Comparison of ENCODE assay signal across 13 mouse cellular contexts in genomic region chr13:110158588-110159519, GRCm38 (mm10).
DNase-seq lines count a peak whose midpoint lies in the region; ATAC-seq and TF ChIP-seq lines count a peak whose summit lies in the region.
"Had no signal": no experiment of that assay in that cellular context is flagged by ENCODE, and none has a peak within 500 bp of the region (broad histone marks: within the 10 kb centered on the region; RNA-seq: fewer than 3 reads in every experiment).

No protein-coding gene starts in this region.

- WGBS in forebrain, embryonic 10.5 days = 79% methylated on average over 7 of the region's 7 CpGs
- WGBS in forebrain, postnatal 0 days = 24% methylated on average over 7 of the region's 7 CpGs
- WGBS in lung, adult 2 months = 65% methylated on average over 7 of the region's 7 CpGs
- WGBS in midbrain, embryonic 16.5 days = 32% methylated on average over 7 of the region's 7 CpGs
- 70% methylated on average over 7 of the region's 7 CpGs for WGBS in liver, postnatal 0 days (ENCODE audit: insufficient replicate concordance)

- peaks cover 21% of the 10 kb centered on the region for H3K4me1 ChIP-seq in forebrain, embryonic 10.5 days
- no peaks in the 10 kb centered on the region for H3K4me1 ChIP-seq in forebrain, postnatal 0 days (ENCODE audit: insufficient read depth)
- no peaks in the 10 kb centered on the region for H3K4me1 ChIP-seq in lung, adult 2 months (ENCODE audit: control insufficient read depth, insufficient read depth, low read length)
- H3K4me1 ChIP-seq in midbrain, embryonic 16.5 days (ENCODE audit: control insufficient read depth, insufficient read depth, low read length) = peaks cover 12% of the 10 kb centered on the region
- H3K4me1 ChIP-seq in liver, postnatal 0 days (ENCODE audit: insufficient read depth) = no peaks in the 10 kb centered on the region
- H3K4me1 ChIP-seq: embryonic facial prominence, embryonic 13.5 days; limb, embryonic 15.5 days had no signal

- no peaks in the 10 kb centered on the region for H3K9me3 ChIP-seq in forebrain, embryonic 10.5 days
- H3K9me3 ChIP-seq in forebrain, postnatal 0 days (ENCODE audit: low read length) = no peaks in the 10 kb centered on the region
- H3K9me3 ChIP-seq in midbrain, embryonic 16.5 days (replicated peaks; ENCODE audit: control insufficient read depth, low read length, poor library complexity, severe bottlenecking) = no peaks in the 10 kb centered on the region
- H3K9me3 ChIP-seq in liver, postnatal 0 days (ENCODE audit: low read length) = no peaks in the 10 kb centered on the region
- H3K9me3 ChIP-seq: embryonic facial prominence, embryonic 13.5 days; limb, embryonic 15.5 days had no signal

- H3K4me2 ChIP-seq in forebrain, postnatal 0 days (ENCODE audit: low read depth) = no peak overlapping the region
- no peak overlapping the region for H3K4me2 ChIP-seq in midbrain, embryonic 16.5 days (ENCODE audit: low read length)
- no peak overlapping the region for H3K4me2 ChIP-seq in liver, postnatal 0 days (ENCODE audit: low read depth, low read length)
- H3K4me2 ChIP-seq: embryonic facial prominence, embryonic 13.5 days; limb, embryonic 15.5 days had no signal

- ATAC-seq in forebrain, postnatal 0 days = no peak
- peak; percentile 34; the same call in 1 of the 2 replicates for ATAC-seq in midbrain, embryonic 16.5 days
- no peak for ATAC-seq in liver, postnatal 0 days

- no peaks in the 10 kb centered on the region for H3K36me3 ChIP-seq in forebrain, embryonic 10.5 days (replicated peaks)
- no peaks in the 10 kb centered on the region for H3K36me3 ChIP-seq in forebrain, postnatal 0 days (ENCODE audit: insufficient read depth)
- H3K36me3 ChIP-seq in midbrain, embryonic 16.5 days (ENCODE audit: control insufficient read depth, insufficient read depth, low read length) = no peaks in the 10 kb centered on the region
- no peaks in the 10 kb centered on the region for H3K36me3 ChIP-seq in liver, postnatal 0 days (replicated peaks; ENCODE audit: insufficient read depth, low read length)
- H3K36me3 ChIP-seq: embryonic facial prominence, embryonic 13.5 days; limb, embryonic 15.5 days had no signal

- no peak for TF ChIP-seq CTCF in forebrain, postnatal 0 days (IDR thresholded peaks at IDR 0.05; ENCODE audit: low read depth)
- TF ChIP-seq CTCF in lung, adult 2 months (IDR thresholded peaks at IDR 0.05; ENCODE audit: insufficient read depth, low read length) = no peak
- no peak for TF ChIP-seq CTCF in liver, postnatal 0 days (IDR thresholded peaks at IDR 0.05; ENCODE audit: low read depth)

- no peak for TF ChIP-seq EP300 in liver, postnatal 0 days (IDR thresholded peaks at IDR 0.05; ENCODE audit: low read depth)

- H3K9ac ChIP-seq in forebrain, postnatal 0 days = no peak overlapping the region
- H3K9ac ChIP-seq in midbrain, embryonic 16.5 days (ENCODE audit: low read depth, low read length) = no peak overlapping the region; the same call in 1 of the 2 replicates
- H3K9ac ChIP-seq in liver, postnatal 0 days (replicated peaks) = no peak overlapping the region
- H3K9ac ChIP-seq: embryonic facial prominence, embryonic 13.5 days; limb, embryonic 15.5 days had no signal

- peak overlapping the region; percentile 16; the same call in 1 of the 2 replicates for H3K27ac ChIP-seq in forebrain, embryonic 10.5 days
- H3K27ac ChIP-seq in forebrain, postnatal 0 days (ENCODE audit: low read depth, low read length) = no peak overlapping the region
- H3K27ac ChIP-seq in midbrain, embryonic 16.5 days (ENCODE audit: low read length) = peak overlapping the region; percentile 86
- no peak overlapping the region for H3K27ac ChIP-seq in liver, postnatal 0 days (ENCODE audit: low read depth)
- H3K27ac ChIP-seq: embryonic facial prominence, embryonic 13.5 days; kidney, postnatal 0 days; limb, embryonic 15.5 days had no signal

- no peak for TF ChIP-seq POLR2A in lung, adult 2 months (IDR thresholded peaks at IDR 0.05; ENCODE audit: borderline replicate concordance, extremely low read depth, low read depth, low read length)

- no peak for DNase-seq in forebrain, embryonic 10.5 days (ENCODE audit: extremely low spot score, low spot score)
- DNase-seq in forebrain, postnatal 0 days = no peak
- DNase-seq in lung, postnatal 10 days = peak; percentile 69
- no peak for DNase-seq in lung, adult 2 months
- DNase-seq in kidney, postnatal 14 days = peak; percentile 52
- DNase-seq in cerebellum, adult 8-10 months = no peak
- no peak for DNase-seq in liver, postnatal 0 days
- DNase-seq: adrenal gland, adult 8-10 months; cerebellum, postnatal 36 days had no signal

- no peaks in the 10 kb centered on the region for H3K27me3 ChIP-seq in forebrain, embryonic 10.5 days (ENCODE audit: poor library complexity, severe bottlenecking)
- H3K27me3 ChIP-seq in forebrain, postnatal 0 days (ENCODE audit: insufficient read depth, low read length) = no peaks in the 10 kb centered on the region
- H3K27me3 ChIP-seq in midbrain, embryonic 16.5 days (ENCODE audit: control insufficient read depth, insufficient read depth, low read depth, low read length) = no peaks in the 10 kb centered on the region
- H3K27me3 ChIP-seq in liver, postnatal 0 days (ENCODE audit: insufficient read depth, low read length) = no peaks in the 10 kb centered on the region
- H3K27me3 ChIP-seq: limb, embryonic 15.5 days had no signal

- H3K4me3 ChIP-seq in forebrain, embryonic 10.5 days = no peak overlapping the region
- no peak overlapping the region for H3K4me3 ChIP-seq in forebrain, postnatal 0 days (ENCODE audit: low read depth, low read length)
- no peak overlapping the region for H3K4me3 ChIP-seq in lung, adult 2 months (replicated peaks; ENCODE audit: extremely low read depth, low read depth, low read length)
- no peak overlapping the region for H3K4me3 ChIP-seq in midbrain, embryonic 16.5 days (ENCODE audit: low read depth, low read length)
- no peak overlapping the region for H3K4me3 ChIP-seq in liver, postnatal 0 days (ENCODE audit: low read depth, low read length)
- H3K4me3 ChIP-seq: embryonic facial prominence, embryonic 13.5 days; limb, embryonic 15.5 days had no signal

Comparison
In these comparisons a context has a peak if more than half of its experiments do, and no peak if none do; other contexts are left out.
1. DNase-seq: peak in lung, postnatal 10 days (single experiment) and kidney, postnatal 14 days (single experiment); none in forebrain, embryonic 10.5 days (single experiment), forebrain, postnatal 0 days (single experiment), lung, adult 2 months (single experiment), cerebellum, adult 8-10 months (single experiment) and liver, postnatal 0 days (single experiment).
2. H3K27ac ChIP-seq: peak in forebrain, embryonic 10.5 days (single experiment) and midbrain, embryonic 16.5 days (single experiment); none in forebrain, postnatal 0 days (single experiment) and liver, postnatal 0 days (single experiment).